ENCODE assay signal across 8 mouse cellular contexts in genomic region chr2:163853461-163853901, GRCm38 (mm10). TPM values are rescaled to one million over a fixed set of nuclear protein-coding genes. Genes with fewer than 3 reads are reported as not detected.
A peak's percentile ranks its signal among the peaks of the same experiment; 100 is the strongest.
DNase-seq lines count a peak whose midpoint lies in the region; ATAC-seq and TF ChIP-seq lines count a peak whose summit lies in the region.

Gene Kcnk15, plus strand, starts transcription at chr2:163853651.

- H3K36me3 ChIP-seq in embryonic facial prominence, embryonic 11.5 days (replicated peaks; ENCODE audit: control insufficient read depth, insufficient read depth, low read depth, low read length), result no peaks in the 10 kb centered on the region
- no peaks in the 10 kb centered on the region for H3K36me3 ChIP-seq in hindbrain, embryonic 12.5 days
- no peaks in the 10 kb centered on the region for H3K36me3 ChIP-seq in midbrain, postnatal 0 days (ENCODE audit: insufficient read depth, low read length)

- no peak within 1 kb of the TSS for H3K9ac ChIP-seq in embryonic facial prominence, embryonic 11.5 days (replicated peaks; ENCODE audit: low read length)
- 0 out of 2 replicates have a peak within 1 kb of the TSS, but pooled peaks have one; percentile 18 for H3K9ac ChIP-seq in hindbrain, embryonic 12.5 days
- H3K9ac ChIP-seq in midbrain, postnatal 0 days (replicated peaks; ENCODE audit: low read length, poor library complexity, severe bottlenecking), result no peak within 1 kb of the TSS

- peaks cover 46% of the 10 kb centered on the region for H3K27me3 ChIP-seq in embryonic facial prominence, embryonic 11.5 days (ENCODE audit: control insufficient read depth, insufficient read depth, low read length)
- H3K27me3 ChIP-seq in hindbrain, embryonic 12.5 days, result peaks cover 91% of the 10 kb centered on the region
- H3K27me3 ChIP-seq in midbrain, postnatal 0 days (ENCODE audit: insufficient read depth, low read length), result peaks cover 76% of the 10 kb centered on the region

- no peak within 1 kb of the TSS for H3K27ac ChIP-seq in embryonic facial prominence, embryonic 11.5 days (replicated peaks; ENCODE audit: low read depth, low read length)
- H3K27ac ChIP-seq in hindbrain, embryonic 12.5 days, result no peak within 1 kb of the TSS
- H3K27ac ChIP-seq in midbrain, postnatal 0 days (ENCODE audit: low read depth, low read length), result no peak within 1 kb of the TSS

- H3K9me3 ChIP-seq in embryonic facial prominence, embryonic 11.5 days (replicated peaks; ENCODE audit: control insufficient read depth, low read length), result no peaks in the 10 kb centered on the region
- H3K9me3 ChIP-seq in hindbrain, embryonic 12.5 days (replicated peaks), result no peaks in the 10 kb centered on the region
- H3K9me3 ChIP-seq in midbrain, postnatal 0 days (ENCODE audit: low read length), result no peaks in the 10 kb centered on the region

- WGBS in embryonic facial prominence, embryonic 11.5 days, result 3% methylated on average over 38 of the region's 38 CpGs
- 2% methylated on average over 38 of the region's 38 CpGs for WGBS in hindbrain, embryonic 12.5 days
- 2% methylated on average over 38 of the region's 38 CpGs for whole genome bisulfite sequencing in midbrain, postnatal 0 days

- peak within 1 kb of the TSS; percentile 16; the same call in 1 of the 2 replicates for H3K4me2 ChIP-seq in embryonic facial prominence, embryonic 11.5 days (ENCODE audit: low read depth, low read length)
- peak within 1 kb of the TSS; percentile 33 for H3K4me2 ChIP-seq in hindbrain, embryonic 12.5 days (replicated peaks)
- H3K4me2 ChIP-seq in midbrain, postnatal 0 days (ENCODE audit: low read depth, low read length, poor library complexity, severe bottlenecking), result peak within 1 kb of the TSS; percentile 31

- no peaks in the 10 kb centered on the region for H3K4me1 ChIP-seq in embryonic facial prominence, embryonic 11.5 days (ENCODE audit: control insufficient read depth, insufficient read depth, low read length)
- H3K4me1 ChIP-seq in hindbrain, embryonic 12.5 days, result 0 out of 2 replicates have a peak, but pooled peaks cover 2% of the 10 kb centered on the region
- no peaks in the 10 kb centered on the region for H3K4me1 ChIP-seq in midbrain, postnatal 0 days (ENCODE audit: insufficient read depth, low read length)

- no peak for ATAC-seq in embryonic facial prominence, embryonic 11.5 days (replicated peaks; ENCODE audit: insufficient number of reproducible peaks, low FRiP score, low TSS enrichment, low read depth)
- ATAC-seq in hindbrain, embryonic 12.5 days (ENCODE audit: low FRiP score), result 0 out of 2 replicates have a peak, but pooled peaks have one; percentile 8
- no peak for ATAC-seq in midbrain, postnatal 0 days (ENCODE audit: low FRiP score)
- no peak for ATAC-seq in megakaryocyte-erythroid progenitor cell, adult 5-6 weeks (replicated peaks; ENCODE audit: low FRiP score, low TSS enrichment, poor library complexity, severe bottlenecking)

- DNase-seq in left cerebral cortex, postnatal 4 days, result peak; percentile 66
- no peak for DNase-seq in left cerebral cortex, postnatal 36 days (ENCODE audit: low spot score in 2 of 2)
- peak; percentile 59 for DNase-seq in embryonic facial prominence, embryonic 11.5 days (ENCODE audit: low spot score)
- DNase-seq in midbrain, postnatal 0 days (ENCODE audit: low spot score), result peak; percentile 49
- DNase-seq in right cerebral cortex, postnatal 25 days, result no peak
- no peak for DNase-seq in cerebellum, adult 8-10 months

- intact Hi-C loops in left cerebral cortex, postnatal 4 days (cut with DNase I), result no loop called here
- intact Hi-C loops in left cerebral cortex, postnatal 36 days (cut with DNase I), result no loop called here

- H3K4me3 ChIP-seq in embryonic facial prominence, embryonic 11.5 days (ENCODE audit: low read depth, low read length), result 0 out of 2 replicates have a peak within 1 kb of the TSS, but pooled peaks have one; percentile 8
- H3K4me3 ChIP-seq in hindbrain, embryonic 12.5 days, result peak within 1 kb of the TSS; percentile 30
- H3K4me3 ChIP-seq in midbrain, postnatal 0 days (ENCODE audit: low read depth, low read length), result peak within 1 kb of the TSS; percentile 24

- peak; percentile 78 for TF ChIP-seq CTCF in midbrain, postnatal 0 days (IDR thresholded peaks at IDR 0.05)

RNA-seq across cellular contexts. Expression of gene Kcnk15, which starts in this region (rescaled TPM):
- not detected for total RNA-seq in left cerebral cortex, postnatal 4 days (2021)
- total RNA-seq in left cerebral cortex, postnatal 36 days (2021), result under 1 TPM in 1 of 2 experiments, not detected in 1; 0.54 TPM
- polyA plus RNA-seq in embryonic facial prominence, embryonic 11.5 days (2014; fragmentation: Nextera tagmentation; extraction: Ambion mirVana), result not detected in 2 replicates
- not detected in 2 replicates for polyA plus RNA-seq in hindbrain, embryonic 12.5 days (2016; fragmentation: Nextera tagmentation; extraction: Ambion mirVana)
- total RNA-seq in midbrain, postnatal 0 days (2014; rRNA removed), result 0.11 TPM in 1 of 2 replicates, not detected in the other
- polyA plus RNA-seq in midbrain, postnatal 0 days (2015; fragmentation: Nextera tagmentation; extraction: Ambion mirVana), result 0.12 and 0.25 TPM in 2 replicates
- not detected in 2 replicates for total RNA-seq in megakaryocyte-erythroid progenitor cell, adult 5-6 weeks (2014; fragmentation: Nextera tagmentation)
- not detected in 2 replicates for total RNA-seq in megakaryocyte-erythroid progenitor cell, adult 5-6 weeks (2017)

Comparison
In these comparisons a context has a peak if more than half of its experiments do, and no peak if none do; other contexts are left out.
1. Peak in DNase-seq in left cerebral cortex, postnatal 4 days; RNA of the gene not detected or under 1 TPM.
2. Peak in DNase-seq, H3K4me3 ChIP-seq and H3K4me2 ChIP-seq in embryonic facial prominence, embryonic 11.5 days; RNA of the gene not detected or under 1 TPM.
3. Peak in ATAC-seq, H3K4me3 ChIP-seq, H3K9ac ChIP-seq and H3K4me2 ChIP-seq in hindbrain, embryonic 12.5 days; RNA of the gene not detected or under 1 TPM.
4. Peak in DNase-seq, H3K4me3 ChIP-seq and H3K4me2 ChIP-seq in midbrain, postnatal 0 days; RNA of the gene not detected or under 1 TPM.